In genomic region chr6:103944361-103944760, GRCm38 (mm10) we compare ENCODE assay signal across 29 mouse cellular contexts.
DNase-seq lines count a peak whose midpoint lies in the region; ATAC-seq and TF ChIP-seq lines count a peak whose summit lies in the region.
"Had no signal": no experiment of that assay in that cellular context is flagged by ENCODE, and none has a peak within 500 bp of the region (broad histone marks: within the 10 kb centered on the region; RNA-seq: fewer than 3 reads in every experiment).

No protein-coding gene starts in this region.

- H3K27me3 ChIP-seq in forebrain, embryonic 14.5 days (replicated peaks; ENCODE audit: control insufficient read depth, insufficient read depth, low read length), result no peaks in the 10 kb centered on the region
- no peaks in the 10 kb centered on the region for H3K27me3 ChIP-seq in forebrain, embryonic 12.5 days
- H3K27me3 ChIP-seq in forebrain, postnatal 0 days (ENCODE audit: insufficient read depth, low read length), result no peaks in the 10 kb centered on the region
- H3K27me3 ChIP-seq: embryonic facial prominence, embryonic 13.5 days; hindbrain, embryonic 12.5 days; intestine, embryonic 15.5 days; limb, embryonic 13.5 days; megakaryocyte, embryonic 14.5 days; midbrain, embryonic 13.5 days had no signal

- no peak overlapping the region for H3K4me3 ChIP-seq in forebrain, embryonic 14.5 days (ENCODE audit: low read depth, low read length)
- no peak overlapping the region for H3K4me3 ChIP-seq in forebrain, embryonic 12.5 days (replicated peaks)
- H3K4me3 ChIP-seq in forebrain, postnatal 0 days (ENCODE audit: low read depth, low read length), result no peak overlapping the region
- H3K4me3 ChIP-seq in gastrocnemius, adult 2 months, result no peak overlapping the region
- H3K4me3 ChIP-seq: embryonic facial prominence, embryonic 13.5 days; hindbrain, embryonic 12.5 days; intestine, embryonic 15.5 days; layer of hippocampus, adult 2 months; limb, embryonic 13.5 days; megakaryocyte, embryonic 14.5 days; midbrain, embryonic 13.5 days had no signal

- H3K4me1 ChIP-seq in forebrain, embryonic 14.5 days (ENCODE audit: control insufficient read depth, insufficient read depth, low read length), result no peaks in the 10 kb centered on the region
- no peaks in the 10 kb centered on the region for H3K4me1 ChIP-seq in forebrain, embryonic 12.5 days
- H3K4me1 ChIP-seq in forebrain, postnatal 0 days (ENCODE audit: insufficient read depth), result no peaks in the 10 kb centered on the region
- H3K4me1 ChIP-seq: embryonic facial prominence, embryonic 13.5 days; hindbrain, embryonic 12.5 days; intestine, embryonic 15.5 days; megakaryocyte, embryonic 14.5 days; midbrain, embryonic 13.5 days had no signal

- no peaks in the 10 kb centered on the region for H3K36me3 ChIP-seq in forebrain, embryonic 14.5 days (ENCODE audit: control insufficient read depth, insufficient read depth, low read length)
- no peaks in the 10 kb centered on the region for H3K36me3 ChIP-seq in forebrain, embryonic 12.5 days (replicated peaks)
- no peaks in the 10 kb centered on the region for H3K36me3 ChIP-seq in forebrain, postnatal 0 days (ENCODE audit: insufficient read depth)
- H3K36me3 ChIP-seq: embryonic facial prominence, embryonic 13.5 days; G1E; hindbrain, embryonic 12.5 days; intestine, embryonic 15.5 days; limb, embryonic 13.5 days; midbrain, embryonic 13.5 days had no signal

- H3K4me2 ChIP-seq in forebrain, embryonic 14.5 days (ENCODE audit: low read length), result no peak overlapping the region
- H3K4me2 ChIP-seq in forebrain, embryonic 12.5 days, result no peak overlapping the region
- no peak overlapping the region for H3K4me2 ChIP-seq in forebrain, postnatal 0 days (ENCODE audit: low read depth)
- H3K4me2 ChIP-seq: embryonic facial prominence, embryonic 13.5 days; hindbrain, embryonic 12.5 days; intestine, embryonic 15.5 days; limb, embryonic 13.5 days; liver, embryonic 11.5 days; midbrain, embryonic 13.5 days had no signal

- H3K9ac ChIP-seq in forebrain, embryonic 14.5 days (ENCODE audit: low read length), result no peak overlapping the region
- no peak overlapping the region for H3K9ac ChIP-seq in forebrain, embryonic 12.5 days
- H3K9ac ChIP-seq in forebrain, postnatal 0 days, result no peak overlapping the region
- H3K9ac ChIP-seq: embryonic facial prominence, embryonic 13.5 days; hindbrain, embryonic 12.5 days; intestine, embryonic 15.5 days; limb, embryonic 13.5 days; midbrain, embryonic 13.5 days had no signal

- H3K27ac ChIP-seq in forebrain, embryonic 14.5 days (ENCODE audit: low read depth, low read length), result no peak overlapping the region; the same call in 1 of the 2 replicates
- H3K27ac ChIP-seq in forebrain, embryonic 12.5 days, result no peak overlapping the region
- no peak overlapping the region for H3K27ac ChIP-seq in forebrain, postnatal 0 days (ENCODE audit: low read depth, low read length)
- no peak overlapping the region for H3K27ac ChIP-seq in gastrocnemius, adult 2 months
- H3K27ac ChIP-seq: embryonic facial prominence, embryonic 13.5 days; hindbrain, embryonic 12.5 days; hindbrain, postnatal 0 days; intestine, embryonic 15.5 days; layer of hippocampus, adult 2 months; limb, embryonic 13.5 days; midbrain, embryonic 13.5 days; stomach, postnatal 0 days had no signal

- TF ChIP-seq CTCF in forebrain, postnatal 0 days (IDR thresholded peaks at IDR 0.05; ENCODE audit: low read depth), result no peak
- no peak for TF ChIP-seq CTCF in gastrocnemius, adult 2 months (IDR thresholded peaks at IDR 0.05)

- intact Hi-C loops in left cerebral cortex, postnatal 36 days (cut with DNase I), result no loop called here
- intact Hi-C loops in gastrocnemius, adult 2 months (cut with DNase I), result no loop called here

- 48% methylated on average over 2 of the region's 2 CpGs for WGBS in forebrain, embryonic 14.5 days
- 76% methylated on average over 2 of the region's 2 CpGs for WGBS in forebrain, embryonic 12.5 days
- WGBS in forebrain, postnatal 0 days, result 25% methylated on average over 2 of the region's 2 CpGs

- ATAC-seq in forebrain, embryonic 14.5 days, result peak; percentile 79
- no peak for ATAC-seq in forebrain, embryonic 12.5 days (ENCODE audit: low FRiP score)
- ATAC-seq in forebrain, postnatal 0 days, result peak; percentile 93
- ATAC-seq: hindbrain, postnatal 0 days; intestine, embryonic 15.5 days; lung, postnatal 0 days; midbrain, embryonic 13.5 days had no signal

- DNase-seq in forebrain, embryonic 14.5 days (ENCODE audit: low spot score), result peak; percentile 78
- DNase-seq in left cerebral cortex, adult 11 months (ENCODE audit: low spot score), result peak; percentile 35
- DNase-seq in left cerebral cortex, postnatal 36 days (ENCODE audit: low spot score in 2 of 2), result no peak
- peak; percentile 63 for DNase-seq in brain, adult 2 months (ENCODE audit: low read depth, low spot score)
- peak; percentile 58 for DNase-seq in forebrain, postnatal 0 days
- DNase-seq in gastrocnemius, adult 2 months, result no peak
- DNase-seq: adrenal gland, adult 8-10 months; cerebellum, adult 11-12 months; cerebellum, postnatal 10 days; gastrocnemius, postnatal 14 days; heart, postnatal 36 days; kidney, adult 2 months; kidney, postnatal 36 days; lung, postnatal 4 days; right cerebral cortex, postnatal 4 days; thymus, postnatal 4 days had no signal

- no peaks in the 10 kb centered on the region for H3K9me3 ChIP-seq in forebrain, embryonic 14.5 days (replicated peaks; ENCODE audit: control insufficient read depth, low read length)
- H3K9me3 ChIP-seq in forebrain, embryonic 12.5 days, result no peaks in the 10 kb centered on the region
- no peaks in the 10 kb centered on the region for H3K9me3 ChIP-seq in forebrain, postnatal 0 days (ENCODE audit: low read length)
- H3K9me3 ChIP-seq: embryonic facial prominence, embryonic 13.5 days; G1E; hindbrain, embryonic 12.5 days; intestine, embryonic 15.5 days; limb, embryonic 13.5 days; megakaryocyte, embryonic 14.5 days; midbrain, embryonic 13.5 days had no signal

Comparison
In these comparisons a context has a peak if more than half of its experiments do, and no peak if none do; other contexts are left out.
1. DNase-seq: peak in forebrain, embryonic 14.5 days (single experiment), left cerebral cortex, adult 11 months (single experiment), brain, adult 2 months (single experiment) and forebrain, postnatal 0 days (single experiment); none in left cerebral cortex, postnatal 36 days (0 of 2) and gastrocnemius, adult 2 months (single experiment).